Mouse (Mus musculus): ENCODE results near the gene Pank2.

- TF ChIP-seq GATA1 (IDR thresholded peaks at IDR 0.05; ENCODE audit: low read length): peak; percentile 53
- TF ChIP-seq TAL1 (IDR thresholded peaks at IDR 0.05; ENCODE audit: low read length): no peak
Observed at GRCm38 (mm10) chr2:131260544-131261307, 1.6 kb upstream of the Pank2 start.

Measured in erythroblast, embryonic 14.5 days (primary cell).